Mouse (Mus musculus) heart, embryonic 16.5 days (tissue): ENCODE measurements around the gene Fgfr1op. TPM values are rescaled to one million over a fixed set of nuclear protein-coding genes. Genes with fewer than 3 reads are reported as not detected.

ENCODE experiments used
- ATAC-seq: fragments of 200-750 bp; cut with Nextera tagmentation; replicated peaks from 2 replicates; pipeline ENCODE4 v1.8.0; 2017; ENCODE audit warnings: moderate number of reproducible peaks; ENCODE audit not compliant: insufficient read depth, low FRiP score; ENCODE audit errors: extremely low read depth
- H3K27ac ChIP-seq: fragments of 300-500 bp; sonication (generic); 2 replicates; pipeline ENCODE4 v1.5.1; 2014; ENCODE audit warnings: mild to moderate bottlenecking, low read length, control low read depth, moderate library complexity
- H3K27me3 ChIP-seq: fragments of 300-500 bp; sonication (generic); 2 replicates; pipeline ENCODE4 v1.6.1; 2014; ENCODE audit warnings: low read length, mixed read lengths; ENCODE audit not compliant: control insufficient read depth, insufficient read depth
- H3K36me3 ChIP-seq: fragments of 300-500 bp; sonication (generic); 2 replicates; pipeline ENCODE4 v1.6.1; 2014; ENCODE audit not compliant: control insufficient read depth, insufficient read depth
- H3K4me1 ChIP-seq: fragments of 300-500 bp; sonication (generic); 2 replicates; pipeline ENCODE4 v1.6.1; 2014; ENCODE audit warnings: low read length, mixed read lengths; ENCODE audit not compliant: control insufficient read depth, insufficient read depth
- H3K4me2 ChIP-seq: fragments of 300-500 bp; sonication (generic); 2 replicates; pipeline ENCODE4 v1.6.1; 2014; ENCODE audit warnings: low read depth, mild to moderate bottlenecking, control low read depth, low read length
- H3K4me3 ChIP-seq: fragments of 300-500 bp; sonication (generic); 2 replicates; pipeline ENCODE4 v1.5.1; 2014; ENCODE audit warnings: mild to moderate bottlenecking, control low read depth, low read length
- H3K9ac ChIP-seq: fragments of 300-500 bp; sonication (generic); 2 replicates; pipeline ENCODE4 v1.6.1; 2014; ENCODE audit warnings: low read length, control low read depth
- H3K9me3 ChIP-seq: fragments of 300-500 bp; sonication (generic); replicated peaks from 2 replicates; pipeline ENCODE4 v1.6.1; 2016; ENCODE audit warnings: low read length; ENCODE audit not compliant: control insufficient read depth
- WGBS: fragments of 180-500 bp; shearing (Covaris S2); extraction: QIAGEN DNeasy Blood & Tissue Kit; methylation state at CpG from one replicate; pipeline ENCODE4 v1.1.7; 2014; 5-methylcytosine and 5-hydroxymethylcytosine counted together
- polyA plus RNA-seq: library from polyadenylated mRNA; unstranded; fragments of >200 nt; fragmentation: Nextera tagmentation; extraction: Ambion mirVana; gene quantifications from 2 replicates; pipeline ENCODE4 v1.2.1, GENCODE M21; 2015

Gene Fgfr1op
- polyA plus RNA-seq, 1 experiment from 2014 or later, result 31.0 TPM

DNA sequence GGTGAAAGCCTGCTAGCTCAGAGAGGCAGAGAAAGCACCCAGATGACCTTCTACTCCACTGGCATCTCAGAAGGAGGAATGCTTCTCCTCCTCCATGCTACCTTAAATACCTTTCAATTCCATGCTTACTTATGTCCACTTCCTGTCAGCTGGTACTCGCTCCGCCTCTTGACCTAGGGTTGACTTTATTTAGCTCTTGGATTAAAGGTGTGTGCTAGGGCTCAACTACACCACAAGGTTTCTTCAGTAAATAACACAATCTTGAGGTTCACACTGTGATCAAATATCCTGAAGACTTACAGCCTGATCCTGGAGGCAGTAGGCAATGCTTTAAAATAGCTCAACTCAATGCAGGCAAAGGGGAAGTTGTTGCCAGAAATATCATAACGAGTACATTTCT, 64.3 kb downstream of the Fgfr1op start:
- Histone ChIP-seq H3K27me3 (no peaks in the 10 kb centered on the region), H3K36me3 (no peaks in the 10 kb centered on the region), H3K4me3 (no peak overlapping the region), H3K9me3 (no peaks in the 10 kb centered on the region), H3K9ac (no peak overlapping the region), H3K4me2 (no peak overlapping the region), H3K4me1 (no peaks in the 10 kb centered on the region), H3K27ac (no peak overlapping the region)
- 85% methylated on average over 3 of the region's 3 CpGs for WGBS
- no peak for ATAC-seq

DNA sequence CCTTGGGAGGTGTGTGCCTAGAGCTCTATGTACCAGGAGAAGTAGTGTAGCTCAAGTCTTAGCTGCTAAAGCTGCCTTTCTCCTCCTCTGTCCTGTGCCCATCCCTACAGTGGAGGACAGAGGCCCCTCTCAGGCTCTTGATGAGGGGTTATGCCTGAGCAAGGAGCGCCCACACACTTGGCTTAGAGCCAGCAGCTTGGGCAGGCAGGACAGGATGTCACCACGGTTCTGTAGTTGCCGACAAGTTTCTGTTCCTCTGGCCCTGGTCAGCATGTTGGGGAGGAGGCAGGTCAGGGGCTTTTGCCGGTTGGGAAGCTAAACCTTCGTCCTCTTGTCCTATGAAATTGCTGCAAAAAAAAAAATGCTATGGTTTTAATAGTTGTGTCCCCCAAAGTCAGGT, 66.8 kb downstream of the Fgfr1op start:
- H3K36me3 ChIP-seq, result no peaks in the 10 kb centered on the region
- no peaks in the 10 kb centered on the region for H3K9me3 ChIP-seq
- H3K4me1 ChIP-seq, result no peaks in the 10 kb centered on the region
- H3K4me3 ChIP-seq, result no peak overlapping the region
- H3K27ac ChIP-seq, result no peak overlapping the region
- H3K9ac ChIP-seq, result no peak overlapping the region
- H3K27me3 ChIP-seq, result no peaks in the 10 kb centered on the region
- 34% methylated on average over 5 of the region's 5 CpGs for WGBS
- ATAC-seq, result no peak
- no peak overlapping the region for H3K4me2 ChIP-seq

DNA sequence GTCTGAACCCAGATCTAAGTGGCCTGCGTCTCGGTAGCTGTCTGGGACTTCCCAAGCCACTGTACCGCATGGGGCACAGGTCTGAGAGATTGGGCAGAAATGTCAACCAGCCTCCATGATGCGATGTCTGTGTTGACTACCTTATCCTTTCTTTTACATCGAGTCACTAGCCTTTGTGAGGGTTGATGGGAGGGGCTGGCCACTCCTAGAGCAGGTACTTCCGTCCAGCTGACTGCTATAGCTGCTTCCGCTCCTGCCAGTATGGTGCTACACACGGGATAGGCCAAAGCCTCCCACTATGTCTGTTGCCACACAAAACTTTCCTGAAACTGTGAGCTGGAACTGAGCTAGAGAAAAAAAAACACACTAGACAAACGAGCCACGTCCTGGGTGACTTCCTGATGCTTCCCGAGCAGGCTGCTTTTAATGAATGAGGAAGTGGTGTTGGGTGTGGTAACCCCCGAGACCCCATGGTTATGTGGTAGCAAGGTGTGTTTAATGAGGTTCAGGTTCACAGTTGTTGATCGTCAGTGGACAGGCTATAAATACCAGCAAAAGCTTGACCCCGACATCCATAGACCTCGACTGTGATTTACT, 68.4 kb downstream of the Fgfr1op start:
- H3K36me3 ChIP-seq, result no peaks in the 10 kb centered on the region
- WGBS, result 60% methylated on average over 15 of the region's 15 CpGs
- peaks cover 3% of the 10 kb centered on the region; the same call in 1 of the 2 replicates for H3K27me3 ChIP-seq
- no peak for ATAC-seq
- no peak overlapping the region for H3K9ac ChIP-seq
- no peak overlapping the region for H3K4me2 ChIP-seq
- H3K27ac ChIP-seq, result no peak overlapping the region
- no peaks in the 10 kb centered on the region for H3K9me3 ChIP-seq
- no peak overlapping the region for H3K4me3 ChIP-seq
- H3K4me1 ChIP-seq, result no peaks in the 10 kb centered on the region

DNA sequence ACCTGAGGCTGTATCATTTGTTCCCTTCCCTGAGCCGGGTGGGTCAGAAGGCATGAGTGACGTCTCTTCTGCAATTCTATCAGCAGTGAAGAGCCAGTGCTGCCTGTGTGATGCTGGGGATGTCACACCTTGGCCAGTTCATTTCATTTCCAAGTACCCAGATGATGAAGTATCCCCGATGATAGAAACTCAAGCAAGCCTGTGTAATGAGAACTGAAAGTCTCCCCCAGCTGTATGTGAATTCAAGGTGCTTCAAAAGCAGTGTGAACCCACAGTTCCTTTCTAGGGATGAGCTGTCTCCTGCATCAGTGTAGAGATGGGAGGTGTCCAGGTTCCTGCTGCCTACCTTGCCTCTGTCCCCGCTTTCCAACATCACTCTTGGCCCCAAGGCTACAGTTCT, 69.2 kb downstream of the Fgfr1op start:
- Histone ChIP-seq H3K4me2 (no peak overlapping the region), H3K9me3 (no peaks in the 10 kb centered on the region), H3K27me3 (peaks cover 3% of the 10 kb centered on the region; the same call in 1 of the 2 replicates), H3K27ac (no peak overlapping the region), H3K36me3 (no peaks in the 10 kb centered on the region), H3K4me1 (no peaks in the 10 kb centered on the region), H3K9ac (no peak overlapping the region), H3K4me3 (no peak overlapping the region)
- WGBS, result 78% methylated on average over 4 of the region's 4 CpGs
- no peak for ATAC-seq

DNA sequence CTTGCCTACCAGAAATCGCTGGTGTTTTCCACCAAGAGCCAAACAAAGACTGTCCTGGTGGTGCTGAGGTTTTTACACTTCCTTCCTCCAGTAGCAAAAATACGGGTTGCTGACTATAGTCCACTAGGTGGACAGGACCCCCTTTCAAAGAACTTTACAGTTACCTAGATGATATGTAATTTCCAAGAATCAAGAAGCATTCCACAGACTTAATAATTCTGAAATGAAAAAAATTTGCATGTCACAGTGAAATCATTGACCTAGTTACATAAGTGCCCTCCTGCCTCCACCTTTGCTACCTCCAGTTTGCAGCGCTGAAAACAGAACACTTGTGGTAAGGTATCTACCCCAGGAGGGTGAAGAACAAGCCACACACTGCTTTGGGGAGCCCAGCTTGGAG, 70.4 kb downstream of the Fgfr1op start, which contains the start of gene Ccr6:
TSS of gene Ccr6 (plus strand) at position 301 of the 400 bp plus-strand sequence.
- no peak within 1 kb of the TSS for H3K4me2 ChIP-seq
- no peak within 1 kb of the TSS for H3K27ac ChIP-seq
- H3K27me3 ChIP-seq, result peaks cover 3% of the 10 kb centered on the region; the same call in 1 of the 2 replicates
- no peak within 1 kb of the TSS for H3K9ac ChIP-seq
- H3K9me3 ChIP-seq, result no peaks in the 10 kb centered on the region
- no peaks in the 10 kb centered on the region for H3K36me3 ChIP-seq
- no peak for ATAC-seq
- no peaks in the 10 kb centered on the region for H3K4me1 ChIP-seq
- no peak within 1 kb of the TSS for H3K4me3 ChIP-seq
- WGBS, result 67% methylated on average over 3 of the region's 3 CpGs

DNA sequence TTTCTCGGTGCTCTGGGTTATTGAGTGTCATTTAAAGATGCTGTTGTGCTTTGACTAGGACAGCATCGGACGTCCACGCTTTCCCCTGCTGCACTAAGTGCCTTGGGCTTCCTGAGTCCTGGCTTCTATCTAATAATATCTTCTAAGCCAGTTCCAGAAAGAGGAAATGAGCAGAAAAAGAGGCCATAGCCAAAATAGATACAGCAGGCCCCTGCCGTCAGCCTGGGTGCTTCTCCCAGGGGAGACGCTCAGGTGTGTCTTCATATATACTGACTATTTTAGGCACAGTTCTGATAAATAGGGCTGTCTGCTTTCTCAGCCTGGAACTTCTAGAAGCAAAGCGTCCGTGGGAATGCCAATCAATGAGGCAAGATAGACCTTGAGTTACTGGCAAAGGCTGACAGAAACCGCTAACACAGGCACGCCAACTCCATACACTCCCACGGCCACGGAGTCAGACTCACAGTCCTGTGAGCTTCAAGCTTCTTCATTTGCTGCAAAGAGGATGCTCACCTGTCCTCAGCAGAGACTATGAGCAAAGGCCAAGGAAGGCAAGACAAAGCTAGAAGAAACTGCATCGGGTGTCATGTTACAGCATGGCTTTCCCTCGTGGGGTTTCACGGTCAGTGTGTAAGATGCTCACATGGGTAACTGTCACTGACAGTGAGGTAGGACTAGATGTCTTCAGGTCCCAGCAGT, 72.9 kb downstream of the Fgfr1op start:
- no peak overlapping the region for H3K4me3 ChIP-seq
- H3K36me3 ChIP-seq, result no peaks in the 10 kb centered on the region
- no peaks in the 10 kb centered on the region for H3K4me1 ChIP-seq
- H3K4me2 ChIP-seq, result no peak overlapping the region
- no peak overlapping the region for H3K9ac ChIP-seq
- H3K9me3 ChIP-seq, result no peaks in the 10 kb centered on the region
- H3K27me3 ChIP-seq, result peaks cover 3% of the 10 kb centered on the region; the same call in 1 of the 2 replicates
- WGBS, result 63% methylated on average over 15 of the region's 15 CpGs
- ATAC-seq, result no peak
- no peak overlapping the region for H3K27ac ChIP-seq

DNA sequence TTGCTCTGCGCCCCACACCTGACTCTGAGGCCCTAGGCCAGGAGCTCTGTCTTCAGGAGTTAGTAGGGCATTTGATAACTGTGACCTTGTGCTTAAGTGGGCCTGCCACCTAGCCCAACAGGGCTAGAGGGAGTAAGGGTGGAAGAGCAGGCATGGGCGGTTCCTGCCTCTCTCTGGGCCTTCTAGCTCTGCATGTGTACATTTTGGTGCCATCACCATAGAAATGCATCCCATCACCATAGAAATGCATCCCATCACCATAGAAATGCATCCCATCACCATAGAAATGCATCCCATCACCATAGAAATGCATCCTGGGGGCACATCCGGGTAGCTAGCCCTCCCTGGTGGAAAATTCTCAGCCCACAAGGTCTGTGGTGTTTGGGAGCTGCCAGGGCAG, 74.3 kb downstream of the Fgfr1op start:
- Histone ChIP-seq H3K9ac (no peak overlapping the region), H3K27ac (no peak overlapping the region), H3K27me3 (peaks cover 9% of the 10 kb centered on the region), H3K4me3 (no peak overlapping the region), H3K4me2 (no peak overlapping the region), H3K9me3 (no peaks in the 10 kb centered on the region), H3K4me1 (no peaks in the 10 kb centered on the region), H3K36me3 (no peaks in the 10 kb centered on the region)
- 78% methylated on average over 3 of the region's 3 CpGs for WGBS
- ATAC-seq, result no peak

DNA sequence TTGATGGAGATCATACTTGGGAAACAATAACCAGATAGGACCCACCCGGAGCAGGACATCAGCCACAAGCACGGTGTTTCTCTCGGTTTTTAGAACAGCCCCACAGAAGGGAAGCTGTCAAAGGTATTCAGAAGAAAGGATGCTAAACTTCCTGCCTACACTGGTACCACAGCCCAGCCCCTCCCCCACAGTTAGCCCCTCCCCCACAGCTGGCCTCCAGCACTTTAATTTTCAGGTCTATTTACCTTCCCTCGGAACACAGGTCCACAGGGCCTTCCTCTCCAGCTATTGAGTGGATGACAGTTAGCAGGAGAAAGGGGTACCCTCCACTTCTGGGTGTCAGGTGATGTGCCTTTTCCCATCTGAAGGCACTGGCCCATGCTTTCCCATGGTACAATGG, 75.2 kb downstream of the Fgfr1op start:
- Histone ChIP-seq H3K27ac (no peak overlapping the region), H3K4me3 (no peak overlapping the region), H3K36me3 (no peaks in the 10 kb centered on the region), H3K9me3 (no peaks in the 10 kb centered on the region), H3K27me3 (peaks cover 9% of the 10 kb centered on the region), H3K9ac (no peak overlapping the region), H3K4me2 (no peak overlapping the region), H3K4me1 (no peaks in the 10 kb centered on the region)
- ATAC-seq, result no peak
- WGBS, result 58% methylated on average over 4 of the region's 4 CpGs

DNA sequence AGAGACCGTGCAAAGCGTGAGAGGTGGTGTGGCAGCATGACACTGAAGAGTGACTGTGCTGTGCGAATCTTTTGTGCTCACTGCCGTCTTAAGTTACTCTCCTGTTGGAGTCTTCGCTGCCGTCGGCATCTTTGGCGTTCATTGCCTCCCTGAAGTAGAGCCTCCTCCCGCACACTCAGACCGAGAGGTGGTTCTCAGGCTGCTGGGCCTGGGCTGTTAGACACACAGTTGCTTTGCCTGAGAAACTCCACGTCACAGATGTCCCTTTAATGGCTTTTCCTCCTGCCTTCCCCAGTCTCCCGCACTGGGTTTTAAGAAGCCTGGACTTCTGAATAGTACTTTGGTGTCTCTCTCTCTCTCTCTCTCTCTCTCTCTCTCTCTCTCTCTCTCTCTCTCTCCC, 76.3 kb downstream of the Fgfr1op start:
- peaks cover 9% of the 10 kb centered on the region for H3K27me3 ChIP-seq
- ATAC-seq, result no peak
- no peak overlapping the region for H3K4me2 ChIP-seq
- no peaks in the 10 kb centered on the region for H3K9me3 ChIP-seq
- no peaks in the 10 kb centered on the region for H3K36me3 ChIP-seq
- WGBS, result 74% methylated on average over 12 of the region's 12 CpGs
- H3K9ac ChIP-seq, result no peak overlapping the region
- no peak overlapping the region for H3K4me3 ChIP-seq
- no peaks in the 10 kb centered on the region for H3K4me1 ChIP-seq
- H3K27ac ChIP-seq, result no peak overlapping the region
